Mouse (Mus musculus) kidney, adult 9 months (tissue): ENCODE measurements at regions not wholly inside any gene's neighbourhood (a gene's known extent, or its start where the extent isn't known, plus 50 kb on each side); places are given as distances from the start of the nearest gene placed in this dataset.

ENCODE experiments used
- DNase-seq: peaks from one replicate; pipeline ENCODE4 v3.0.0; 2022

DNA sequence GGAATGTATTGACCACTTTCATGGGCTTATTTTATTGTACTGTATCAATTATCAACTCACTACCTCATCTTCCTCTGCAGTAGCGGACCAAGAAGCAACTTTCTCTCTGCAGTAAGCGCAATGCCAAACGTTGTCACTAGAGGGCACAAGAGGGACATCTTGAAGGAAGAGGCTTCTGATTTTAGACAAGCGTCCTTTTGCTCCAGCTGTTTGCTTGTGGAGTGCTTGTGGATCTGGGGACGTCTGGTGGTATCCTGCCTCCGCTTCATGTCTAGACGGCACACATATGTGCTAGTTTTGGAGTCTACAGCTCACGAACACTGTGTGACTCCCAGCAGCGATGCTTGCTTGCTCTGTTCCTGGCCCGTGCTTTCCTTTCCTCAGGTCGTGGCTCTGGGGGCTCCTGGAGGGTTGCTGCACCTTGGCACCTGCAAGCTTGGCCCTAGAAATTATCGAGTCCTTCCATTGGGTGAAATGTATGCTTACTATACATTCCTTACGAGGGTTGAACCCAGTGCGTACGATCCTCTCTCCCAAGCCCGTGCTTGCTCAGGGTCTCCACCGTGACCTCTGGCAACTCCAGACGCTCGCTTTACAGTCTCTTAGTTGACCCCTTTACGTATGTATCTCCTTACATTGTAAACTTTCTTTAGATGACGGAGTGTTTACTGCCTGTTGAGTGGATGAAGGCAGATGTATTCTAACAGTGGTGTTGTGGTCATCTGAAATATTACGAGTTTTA is 92.2 kb upstream of the Kif2a start:
- peak; percentile 82 for DNase-seq

DNA sequence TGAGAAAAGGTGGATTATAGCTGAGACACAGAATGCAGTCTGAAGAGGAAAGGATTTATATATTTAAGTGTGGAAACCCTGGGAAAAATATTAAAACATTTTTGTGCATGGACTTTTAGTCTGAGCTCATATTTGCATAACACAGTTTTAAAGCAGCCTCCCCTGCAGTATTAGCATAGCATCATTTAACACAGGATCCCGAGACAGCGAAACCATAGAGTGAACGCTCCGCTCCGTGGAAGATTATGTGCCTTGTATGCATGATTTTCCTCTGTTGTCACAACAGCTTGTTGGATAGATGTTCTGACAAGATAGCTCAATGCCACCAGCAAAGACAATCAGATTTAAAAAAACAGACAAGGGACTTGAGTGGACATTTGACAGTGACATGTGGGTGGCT is 86.1 kb upstream of the Kif2a start:
- DNase-seq: no peak

DNA sequence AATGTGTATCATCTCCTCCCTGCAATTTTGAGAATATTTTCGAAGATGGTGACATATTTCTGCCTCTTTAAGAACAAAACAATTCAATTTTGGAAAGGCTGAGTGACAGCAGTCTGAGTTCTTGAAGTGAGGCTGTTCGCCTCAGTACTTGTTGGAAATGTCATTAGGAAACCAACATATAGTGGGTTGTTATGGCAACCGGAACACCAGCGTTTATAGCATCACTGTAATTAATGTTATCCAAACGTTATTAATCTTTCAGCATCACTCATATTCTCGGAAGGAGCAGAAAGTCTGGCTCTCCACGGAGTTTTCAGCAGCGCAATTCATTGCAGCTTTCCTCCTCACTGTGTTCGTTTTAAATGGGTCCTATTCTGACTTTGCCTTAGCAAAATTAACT is 85.6 kb upstream of the Kif2a start:
- DNase-seq: no peak

DNA sequence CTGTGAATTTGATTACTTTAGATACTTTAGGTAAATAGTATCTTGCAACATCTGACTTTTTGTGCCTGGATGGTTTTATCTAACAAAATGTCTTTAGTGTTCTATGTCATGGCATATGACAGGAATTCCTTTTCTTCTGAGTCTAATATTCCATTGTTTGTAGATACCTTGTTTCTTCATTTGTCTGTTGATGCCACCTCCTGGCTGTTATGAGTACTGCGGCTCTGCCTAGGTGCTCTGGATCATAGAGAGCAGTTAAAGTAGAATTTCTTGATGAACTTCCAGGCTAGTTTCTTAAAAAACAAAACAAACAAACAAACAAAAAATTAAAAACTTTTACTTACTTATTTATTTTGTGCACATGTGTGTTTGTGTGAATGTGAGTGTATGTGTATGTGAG is 83.6 kb upstream of the Kif2a start:
- peak; percentile 64 for DNase-seq

DNA sequence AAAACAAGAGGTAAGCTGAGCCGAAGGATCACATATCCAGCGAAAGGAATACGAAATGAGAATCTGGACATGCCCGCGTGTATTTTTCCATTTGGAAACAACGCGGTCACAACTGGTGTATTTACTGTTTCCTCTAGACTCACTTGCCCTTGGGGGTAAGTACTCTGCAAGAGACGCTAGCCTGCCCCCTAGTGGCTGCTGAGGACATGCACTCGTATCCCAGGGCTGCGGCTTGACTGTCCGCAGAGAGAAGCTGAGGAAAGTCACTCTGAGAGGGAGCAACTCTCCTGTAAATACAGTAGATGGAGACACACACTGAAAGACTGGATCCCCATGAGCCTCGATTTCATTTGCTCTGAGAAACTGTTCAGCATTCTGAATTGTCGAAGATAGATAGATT is 79.7 kb upstream of the Kif2a start:
- DNase-seq: peak; percentile 79

DNA sequence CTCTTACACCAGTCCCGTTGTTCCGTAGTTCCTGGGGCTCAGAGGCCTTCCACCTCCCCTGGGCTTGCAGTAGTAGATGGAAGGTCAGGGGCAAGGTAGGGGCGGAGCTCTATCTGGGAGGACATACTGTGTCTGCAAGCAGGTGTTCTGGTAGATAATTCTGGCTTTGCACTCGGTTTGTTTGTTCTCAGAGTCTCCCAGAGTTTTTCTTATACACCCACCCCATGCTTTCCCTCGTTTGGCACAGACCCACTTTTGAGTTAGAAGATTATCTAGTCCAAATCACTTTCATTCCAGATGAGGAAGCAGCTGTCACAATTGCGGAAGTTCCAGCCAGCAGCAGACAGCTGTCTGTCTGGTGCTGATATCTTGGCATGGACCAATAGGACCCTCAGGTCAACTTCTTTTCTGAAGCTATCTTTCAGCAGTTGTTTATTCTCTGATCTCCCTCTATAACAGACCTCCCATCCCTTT is 79.0 kb upstream of the Kif2a start:
- no peak for DNase-seq

DNA sequence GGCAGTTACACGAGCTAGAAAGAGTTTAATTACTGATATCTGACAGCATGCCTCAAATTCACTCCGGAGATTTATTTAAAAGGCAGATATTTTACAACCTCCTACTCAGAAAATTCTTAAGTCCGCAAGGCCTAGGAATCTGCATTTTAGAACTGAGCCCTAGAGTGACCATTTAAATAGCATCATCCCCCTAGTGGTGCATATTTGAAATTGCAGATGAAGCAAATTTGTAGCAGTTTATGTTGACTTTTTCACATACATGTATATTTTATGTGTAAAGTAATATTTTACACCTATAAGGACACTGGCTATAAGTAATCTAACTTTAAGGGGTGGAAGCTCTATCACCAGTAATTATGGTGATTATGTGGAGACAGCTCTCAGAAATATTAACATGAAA is 78.2 kb upstream of the Kif2a start:
- DNase-seq: peak; percentile 6

DNA sequence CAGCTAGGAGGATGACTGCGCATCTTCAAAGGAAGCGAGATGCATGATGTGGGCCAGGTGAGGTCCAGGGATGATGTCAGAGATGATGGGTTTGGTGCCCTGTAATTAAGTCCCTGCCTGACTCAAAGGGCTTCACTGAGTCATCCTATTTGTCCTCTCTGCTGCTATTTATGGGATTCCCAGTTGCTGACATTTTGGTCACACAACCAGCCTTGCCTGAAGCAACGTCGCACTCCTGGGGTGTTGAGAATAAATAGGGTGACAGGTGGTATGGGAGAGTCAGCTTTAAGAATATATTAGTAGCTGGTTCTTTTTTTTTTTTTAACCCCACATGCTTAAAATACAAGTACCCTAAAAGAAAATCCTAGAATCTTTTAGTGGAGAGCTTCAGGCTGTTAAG is 75.1 kb upstream of the Kif2a start:
- no peak for DNase-seq

DNA sequence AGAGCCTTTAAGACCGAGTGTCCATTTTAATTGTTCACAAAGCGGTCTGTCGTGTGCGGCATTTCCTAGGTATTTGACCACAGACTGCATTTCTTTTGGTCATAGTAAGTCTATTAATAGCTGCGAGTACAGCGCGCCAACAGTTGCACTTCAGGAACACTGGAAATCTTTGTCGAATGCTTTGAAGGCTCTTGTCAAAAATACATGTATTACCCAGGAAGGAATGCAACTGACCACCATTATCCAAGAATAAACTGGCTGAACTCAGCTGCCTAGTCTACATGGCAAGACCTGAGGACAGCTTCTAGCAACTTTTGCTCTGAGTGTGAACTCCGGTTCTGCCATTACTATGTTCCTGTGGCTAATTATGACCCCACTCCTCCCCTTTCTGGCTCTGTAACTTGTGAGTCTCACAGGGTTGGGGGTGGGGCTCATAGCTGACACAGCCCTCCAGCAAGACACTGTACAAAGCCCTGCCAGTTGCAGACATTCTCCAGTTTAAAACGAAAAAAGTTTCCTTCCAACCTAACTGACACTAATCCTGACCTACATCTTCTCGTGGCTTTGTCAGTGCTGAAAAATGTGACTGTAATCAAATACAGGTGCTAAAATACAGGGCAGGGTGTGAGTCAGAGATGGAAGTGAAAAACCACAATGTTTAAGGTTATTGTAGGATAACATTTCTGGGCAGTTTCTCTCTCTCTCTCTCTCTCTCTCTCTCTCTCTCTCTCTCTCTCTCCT is 73.2 kb upstream of the Kif2a start:
- DNase-seq: no peak

DNA sequence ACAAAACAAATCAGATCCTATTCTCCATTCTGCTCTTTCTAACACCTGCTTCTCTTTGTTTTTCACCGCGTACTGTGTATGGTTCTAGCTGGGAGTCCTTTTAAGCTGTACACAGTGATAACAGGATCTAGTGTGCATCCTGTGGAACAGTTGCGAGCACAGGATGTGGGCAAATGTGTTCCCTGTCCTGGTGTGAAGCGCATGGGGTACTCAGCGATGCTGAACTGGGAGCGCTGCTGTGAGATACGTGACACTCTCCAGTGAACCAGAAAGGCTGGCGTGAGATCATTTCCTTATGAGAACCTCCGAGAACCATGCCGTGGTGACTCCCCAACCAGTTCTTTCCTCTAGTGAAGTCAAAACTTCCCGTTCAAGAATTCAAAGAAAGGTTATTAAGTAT is 72.6 kb upstream of the Kif2a start:
- DNase-seq: no peak

DNA sequence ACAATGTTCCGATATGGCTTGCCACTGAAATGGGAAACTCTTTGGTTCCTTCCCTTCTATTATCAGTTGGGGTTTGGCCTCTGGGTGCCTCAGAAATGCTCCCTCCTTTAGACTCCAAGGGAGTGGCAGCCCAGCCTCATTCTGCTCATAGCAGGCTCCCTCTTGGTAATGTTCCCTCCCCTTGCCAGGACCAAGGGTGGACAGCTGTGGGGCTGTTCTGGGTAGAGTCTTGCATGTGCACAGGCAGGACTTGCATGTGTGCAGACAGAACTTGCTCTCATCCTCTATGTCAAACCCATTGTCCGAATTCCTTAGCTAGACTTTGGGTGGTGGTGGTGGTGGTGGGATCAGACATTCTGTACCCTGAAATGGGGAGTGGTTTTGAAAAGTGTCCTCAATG is 71.8 kb upstream of the Kif2a start:
- no peak for DNase-seq

DNA sequence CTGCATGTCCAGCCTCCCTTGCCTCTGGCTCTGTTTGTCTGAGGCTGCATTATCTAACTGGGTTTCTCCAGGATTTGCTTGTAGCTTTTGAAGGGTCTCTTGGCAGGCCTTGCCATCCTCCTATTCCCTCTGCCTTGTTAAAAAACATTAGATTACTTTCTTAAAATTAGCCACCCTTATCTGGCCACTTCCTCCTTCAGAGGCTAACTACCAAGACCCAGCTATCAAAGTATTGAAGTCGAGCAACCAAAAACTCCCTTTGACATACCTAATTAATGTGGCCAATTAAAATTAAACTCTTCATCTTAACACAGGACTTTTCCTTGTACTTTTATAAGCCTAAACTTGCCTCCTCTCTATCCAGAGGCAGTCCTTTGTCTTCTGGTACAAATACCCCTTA is 66.3 kb upstream of the Kif2a start:
- DNase-seq: no peak

DNA sequence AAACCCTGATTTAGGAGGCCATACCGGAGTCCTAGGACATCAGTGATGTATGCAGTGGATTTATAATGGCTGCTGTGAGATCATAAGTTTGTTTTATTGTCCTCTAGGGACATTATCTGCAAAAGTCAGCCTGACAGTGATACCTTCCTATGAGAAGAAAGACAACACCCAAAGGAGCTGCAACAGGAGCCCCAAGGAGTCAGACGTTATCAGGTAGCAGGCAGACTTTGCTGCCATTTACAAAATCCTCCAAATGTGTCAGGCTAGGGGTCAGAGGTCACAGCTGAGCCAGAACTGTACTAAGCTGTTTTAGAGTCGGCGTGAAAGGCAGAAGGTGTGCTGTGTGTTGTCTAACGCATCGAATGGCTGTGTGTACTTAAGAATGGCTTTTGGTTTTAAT is 65.4 kb upstream of the Kif2a start:
- DNase-seq: no peak

DNA sequence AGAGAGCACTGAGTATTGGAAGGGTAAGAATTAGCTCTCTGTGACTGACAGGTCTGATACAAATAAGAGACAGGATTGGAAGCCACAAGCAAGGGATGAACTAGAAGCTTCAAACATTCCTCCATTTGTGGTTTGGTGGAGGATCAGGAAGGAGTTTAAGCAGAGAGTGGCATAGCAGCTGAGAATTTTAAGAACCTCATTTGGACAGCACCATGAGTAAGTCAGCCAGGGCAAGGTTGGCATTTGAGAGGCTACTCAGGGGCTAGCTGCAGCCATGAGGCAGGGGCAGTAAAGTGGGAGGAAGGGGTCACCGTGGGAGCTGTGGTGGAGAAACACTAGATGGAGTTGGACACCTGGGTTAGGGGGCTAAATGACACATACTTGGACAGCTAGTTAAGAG is 56.2 kb upstream of the Kif2a start:
- DNase-seq: no peak

DNA sequence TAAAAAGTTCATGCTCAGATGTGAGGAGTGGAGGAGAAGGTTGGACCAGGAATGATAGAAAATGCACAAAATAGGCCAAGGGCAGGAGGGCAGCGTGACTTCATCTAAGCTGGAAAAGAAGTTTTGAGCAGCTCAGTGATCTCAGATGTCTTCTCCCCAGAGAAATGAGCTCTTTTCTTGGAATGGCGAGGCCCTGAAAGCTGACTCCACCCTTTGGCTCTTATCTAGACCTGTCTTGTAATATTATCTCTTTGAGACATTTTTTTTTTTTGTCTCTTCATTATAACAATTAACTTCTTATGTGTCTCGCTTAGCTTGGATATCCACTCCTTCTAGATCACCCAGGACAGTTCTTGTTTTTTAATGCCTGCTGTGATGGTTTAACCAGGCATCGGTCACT is 53.0 kb upstream of the Kif2a start:
- no peak for DNase-seq

DNA sequence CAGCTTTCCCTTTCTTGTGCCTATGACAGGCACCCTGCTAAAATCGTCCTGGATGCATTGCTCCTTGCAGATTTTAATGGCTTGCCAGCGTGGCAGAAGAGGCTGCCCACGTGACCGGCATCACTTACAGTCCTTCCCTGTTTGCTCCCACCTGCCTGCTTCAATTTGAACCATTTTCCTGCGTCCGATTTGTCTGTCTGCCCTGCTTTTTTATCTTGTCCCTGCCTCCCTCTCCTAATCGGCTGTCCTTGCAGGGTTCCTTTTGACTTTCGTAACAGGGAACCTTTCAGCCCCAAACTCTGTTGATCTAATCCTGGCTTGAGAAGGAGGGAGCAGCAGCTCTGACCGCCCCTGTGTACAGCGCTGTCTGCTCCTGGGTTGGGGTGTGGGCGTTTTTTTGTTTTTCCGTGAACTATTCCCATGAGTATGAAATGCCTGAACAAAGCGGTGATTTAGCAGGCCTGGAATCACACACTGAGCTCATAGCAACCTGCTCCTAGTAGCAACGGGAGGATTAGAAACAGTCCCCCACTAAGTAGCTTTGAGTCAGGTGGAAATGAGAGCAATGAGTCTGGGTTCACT is 51.2 kb upstream of the Kif2a start:
- DNase-seq: no peak

DNA sequence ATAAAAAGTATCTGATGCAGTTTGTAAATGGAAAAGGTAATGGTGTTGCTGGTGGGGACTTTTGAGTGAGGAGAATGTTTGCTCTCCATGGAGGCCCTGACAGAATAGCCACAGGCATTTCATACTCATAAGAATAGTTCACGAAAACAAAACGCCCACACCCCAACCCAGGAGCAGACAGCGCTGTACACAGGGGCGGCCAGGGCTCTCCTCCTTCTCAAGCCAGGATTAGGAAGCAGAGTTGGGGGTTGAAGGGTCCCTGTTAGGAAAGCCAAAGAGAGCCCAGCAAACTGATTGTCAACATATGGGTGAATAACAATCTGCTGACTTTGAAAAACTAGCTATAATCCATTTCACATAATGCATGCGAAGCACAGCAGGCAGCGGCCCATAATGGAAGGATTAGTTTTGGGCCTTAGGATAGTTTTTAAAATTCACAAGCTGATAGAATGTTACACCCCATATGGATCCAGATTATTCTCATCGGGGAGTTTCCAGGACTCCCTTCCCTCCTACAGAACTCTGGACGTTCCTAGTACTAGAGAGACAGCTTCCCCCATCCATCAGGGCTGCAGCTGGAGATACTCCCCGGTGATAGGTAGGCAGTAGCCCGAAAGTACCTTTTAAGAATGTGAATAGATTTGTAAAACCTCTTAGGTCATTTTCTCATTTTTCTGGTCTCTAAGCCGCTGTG is 50.6 kb upstream of the Kif2a start:
- DNase-seq: no peak
